Mouse (Mus musculus): ENCODE results near the gene Idh2. TPM values are rescaled to one million over a fixed set of nuclear protein-coding genes. Genes with fewer than 3 reads are reported as not detected.

Gene Idh2
- polyA plus RNA-seq, 1 experiment from 2014 or later, result 658 TPM

DNA sequence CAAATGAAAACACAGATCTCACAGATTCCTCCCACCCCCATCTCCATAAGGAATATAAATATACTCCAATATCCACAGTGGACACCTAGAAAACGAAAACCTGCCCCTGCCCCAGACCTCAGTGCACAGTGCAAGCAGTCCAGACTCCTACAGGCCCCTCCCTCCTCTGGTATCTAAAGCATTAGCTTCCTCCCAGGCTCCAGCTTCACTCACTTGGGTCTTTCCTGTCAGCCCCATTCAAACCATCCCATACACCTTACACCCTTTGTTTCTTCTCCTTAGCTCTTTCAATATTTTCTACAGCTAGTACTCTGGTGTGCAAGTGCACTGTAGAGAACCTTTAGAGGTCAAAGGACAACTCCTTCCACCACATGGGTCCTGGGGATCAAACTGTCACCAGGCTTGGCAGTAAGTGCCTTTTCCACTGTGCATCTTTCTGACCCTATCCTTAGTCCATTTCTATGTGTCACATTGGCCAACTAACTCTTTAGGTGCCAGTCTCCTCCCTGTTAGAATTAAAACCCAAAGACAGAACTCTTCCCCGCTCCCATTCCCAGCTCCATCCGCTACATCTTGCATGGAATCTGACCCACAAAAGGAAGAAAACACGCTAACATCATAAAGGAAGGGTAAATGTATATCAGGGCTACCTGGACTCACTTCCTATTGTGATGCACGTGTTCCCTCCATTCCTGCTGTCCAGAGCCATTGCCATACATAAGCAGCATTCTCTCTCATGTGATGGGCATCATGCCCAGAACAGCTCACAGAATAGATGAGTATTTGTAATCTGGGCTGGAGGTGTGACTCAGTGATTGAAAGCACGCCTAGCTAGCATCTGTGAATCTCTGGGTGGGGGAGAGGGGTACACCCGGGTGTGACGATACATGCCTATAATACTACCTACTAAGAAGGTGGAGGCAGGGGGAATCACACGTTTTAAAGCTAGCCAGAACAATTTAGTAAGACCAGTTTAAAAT lies 3.8 kb downstream of the Idh2 start:
- Histone ChIP-seq H3K4me3 (ENCODE audit: low read length) (no peak overlapping the region), H3K27ac (ENCODE audit: low read depth, low read length) (no peak overlapping the region), H3K9ac (ENCODE audit: low read depth, low read length) (no peak overlapping the region), H3K4me1 (ENCODE audit: control insufficient read depth, insufficient read depth, low read length) (peaks cover 29% of the 10 kb centered on the region), H3K4me2 (replicated peaks; ENCODE audit: low read depth, low read length) (no peak overlapping the region), H3K27me3 (ENCODE audit: control insufficient read depth, insufficient read depth, low read length) (no peaks in the 10 kb centered on the region), H3K9me3 (ENCODE audit: control insufficient read depth, low read length) (peaks cover 3% of the 10 kb centered on the region; the same call in 1 of the 2 replicates), H3K36me3 (ENCODE audit: control insufficient read depth, insufficient read depth, low read length) (peaks cover 16% of the 10 kb centered on the region; the same call in 1 of the 2 replicates)
- no peak for ATAC-seq (ENCODE audit: low FRiP score, low TSS enrichment)
- WGBS, result 83% methylated on average over 9 of the region's 9 CpGs

DNA sequence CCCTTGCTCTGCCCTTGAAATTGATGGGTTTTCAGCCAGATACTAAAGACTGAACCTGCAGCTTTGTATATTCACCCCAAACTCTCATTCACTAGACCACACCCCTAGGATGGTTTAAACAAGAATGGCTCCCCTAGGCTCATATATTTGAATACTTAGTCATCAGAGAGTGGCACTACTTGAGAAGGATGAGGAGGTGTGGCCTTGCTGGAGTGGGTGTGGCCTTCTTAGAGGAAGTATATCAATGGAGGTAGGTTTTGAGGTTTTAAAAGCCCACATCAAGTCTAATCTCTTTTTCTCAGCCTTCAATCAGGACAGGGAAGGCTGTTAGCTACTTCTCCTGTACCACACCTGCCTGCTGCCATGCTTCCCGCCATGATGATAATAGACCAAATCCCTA lies 8.8 kb downstream of the Idh2 start:
- WGBS, result 94% methylated on average over 1 of the region's 1 CpGs
- Histone ChIP-seq H3K4me3 (ENCODE audit: low read length) (no peak overlapping the region), H3K36me3 (ENCODE audit: control insufficient read depth, insufficient read depth, low read length) (peaks cover 28% of the 10 kb centered on the region), H3K27me3 (ENCODE audit: control insufficient read depth, insufficient read depth, low read length) (no peaks in the 10 kb centered on the region), H3K4me1 (ENCODE audit: control insufficient read depth, insufficient read depth, low read length) (no peaks in the 10 kb centered on the region), H3K27ac (ENCODE audit: low read depth, low read length) (no peak overlapping the region), H3K9me3 (ENCODE audit: control insufficient read depth, low read length) (peaks cover 3% of the 10 kb centered on the region; the same call in 1 of the 2 replicates), H3K9ac (ENCODE audit: low read depth, low read length) (no peak overlapping the region), H3K4me2 (replicated peaks; ENCODE audit: low read depth, low read length) (no peak overlapping the region)
- no peak for ATAC-seq (ENCODE audit: low FRiP score, low TSS enrichment)

DNA sequence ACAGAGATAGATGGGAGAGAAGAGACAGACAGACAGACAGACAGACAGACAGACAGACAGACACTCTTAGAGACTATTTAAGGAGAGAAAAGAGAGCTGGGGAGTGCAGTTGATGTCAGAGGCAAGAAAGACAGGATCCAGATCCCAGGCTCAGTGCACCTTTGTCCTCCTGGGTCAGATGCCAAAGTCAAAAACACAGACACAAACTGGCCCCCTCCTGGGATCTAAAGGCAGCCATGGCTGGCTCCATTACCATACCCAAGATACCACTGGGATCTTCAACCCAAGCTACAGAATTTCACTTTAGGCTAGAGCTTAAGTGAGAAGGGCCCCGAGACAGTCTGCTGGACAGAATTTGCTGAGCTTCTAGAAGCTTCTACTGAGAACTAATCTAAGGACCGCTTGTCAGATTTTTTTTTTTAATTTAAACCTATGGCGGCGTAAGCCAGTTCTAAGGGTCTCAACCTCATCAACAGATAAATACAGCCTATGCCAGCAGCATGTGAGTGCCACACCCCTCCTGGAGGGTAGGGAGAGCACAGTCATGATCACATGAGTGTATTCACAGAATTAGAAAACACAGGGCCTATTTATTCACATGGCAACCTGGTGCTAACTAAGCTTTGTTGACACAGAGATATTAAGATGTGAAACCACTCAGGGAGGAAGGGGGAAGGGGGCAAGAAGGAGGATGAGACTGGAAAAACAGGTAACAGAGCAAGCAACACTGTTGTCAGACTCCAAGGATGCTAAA lies 9.4 kb downstream of the Idh2 start:
- Histone ChIP-seq H3K4me2 (replicated peaks; ENCODE audit: low read depth, low read length) (no peak overlapping the region), H3K9me3 (ENCODE audit: control insufficient read depth, low read length) (peaks cover 3% of the 10 kb centered on the region; the same call in 1 of the 2 replicates), H3K27ac (ENCODE audit: low read depth, low read length) (no peak overlapping the region), H3K27me3 (ENCODE audit: control insufficient read depth, insufficient read depth, low read length) (no peaks in the 10 kb centered on the region), H3K4me1 (ENCODE audit: control insufficient read depth, insufficient read depth, low read length) (no peaks in the 10 kb centered on the region), H3K36me3 (ENCODE audit: control insufficient read depth, insufficient read depth, low read length) (peaks cover 34% of the 10 kb centered on the region), H3K9ac (ENCODE audit: low read depth, low read length) (no peak overlapping the region), H3K4me3 (ENCODE audit: low read length) (no peak overlapping the region)
- no peak for ATAC-seq (ENCODE audit: low FRiP score, low TSS enrichment)
- WGBS, result 93% methylated on average over 4 of the region's 4 CpGs

DNA sequence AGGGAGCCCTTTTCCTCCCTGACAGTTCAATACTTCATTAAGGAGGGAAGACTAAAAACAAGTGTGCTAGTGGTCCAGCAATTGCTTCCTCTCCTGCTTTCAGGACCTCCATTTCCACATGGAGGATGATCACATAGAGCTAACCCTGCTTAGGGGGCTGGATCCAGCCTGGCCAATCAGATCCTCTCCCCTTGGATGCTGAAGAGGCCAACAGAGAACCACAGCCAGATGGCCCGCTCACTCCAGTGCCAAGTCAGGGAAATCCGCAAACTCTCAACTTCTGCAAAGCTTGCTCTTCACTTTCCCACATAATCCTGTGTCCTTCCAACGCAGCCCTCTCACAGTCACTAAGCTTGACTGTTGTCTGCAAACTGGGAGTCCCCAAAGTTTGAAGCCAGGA lies 11.9 kb downstream of the Idh2 start:
- Histone ChIP-seq H3K4me2 (replicated peaks; ENCODE audit: low read depth, low read length) (no peak overlapping the region), H3K4me3 (ENCODE audit: low read length) (no peak overlapping the region), H3K9me3 (ENCODE audit: control insufficient read depth, low read length) (peaks cover 3% of the 10 kb centered on the region; the same call in 1 of the 2 replicates), H3K4me1 (ENCODE audit: control insufficient read depth, insufficient read depth, low read length) (no peaks in the 10 kb centered on the region), H3K27ac (ENCODE audit: low read depth, low read length) (no peak overlapping the region), H3K9ac (ENCODE audit: low read depth, low read length) (no peak overlapping the region), H3K27me3 (ENCODE audit: control insufficient read depth, insufficient read depth, low read length) (no peaks in the 10 kb centered on the region), H3K36me3 (ENCODE audit: control insufficient read depth, insufficient read depth, low read length) (peaks cover 46% of the 10 kb centered on the region)
- ATAC-seq (ENCODE audit: low FRiP score, low TSS enrichment), result no peak
- WGBS, result 90% methylated on average over 3 of the region's 3 CpGs

DNA sequence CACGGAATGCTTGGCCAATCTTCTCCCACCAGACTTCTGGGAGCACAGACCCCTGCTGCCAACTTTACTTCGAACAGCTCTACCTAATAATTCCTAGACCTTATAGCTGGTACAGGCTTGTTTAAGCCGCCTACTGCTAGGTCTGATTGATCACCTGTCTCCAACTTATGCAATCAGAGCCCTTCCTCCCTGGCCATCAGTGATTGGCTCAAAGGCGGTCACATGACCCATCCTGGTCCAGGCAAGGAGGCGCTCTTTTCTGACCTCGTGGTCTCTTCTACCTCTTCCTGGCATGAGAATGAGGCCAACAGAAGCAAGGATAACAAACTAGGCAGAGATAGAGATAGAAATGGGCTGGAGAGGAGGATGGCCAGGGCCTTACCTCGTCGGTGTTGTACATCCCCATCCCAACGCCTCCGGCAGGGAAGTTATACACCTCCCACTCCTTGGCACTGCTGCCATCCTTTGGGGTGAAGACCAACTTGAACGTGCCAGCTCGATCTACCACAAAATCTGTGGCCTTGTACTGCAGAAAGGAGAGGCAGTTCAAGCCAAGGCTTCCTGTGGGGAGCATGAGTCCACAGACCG lies 16.7 kb downstream of the Idh2 start:
- H3K9ac ChIP-seq (ENCODE audit: low read depth, low read length), result no peak overlapping the region
- H3K27ac ChIP-seq (ENCODE audit: low read depth, low read length), result no peak overlapping the region
- H3K27me3 ChIP-seq (ENCODE audit: control insufficient read depth, insufficient read depth, low read length), result no peaks in the 10 kb centered on the region
- H3K4me1 ChIP-seq (ENCODE audit: control insufficient read depth, insufficient read depth, low read length), result no peaks in the 10 kb centered on the region
- H3K4me3 ChIP-seq (ENCODE audit: low read length), result no peak overlapping the region
- H3K4me2 ChIP-seq (replicated peaks; ENCODE audit: low read depth, low read length), result no peak overlapping the region
- no peak for ATAC-seq (ENCODE audit: low FRiP score, low TSS enrichment)
- 93% methylated on average over 13 of the region's 13 CpGs for WGBS
- H3K36me3 ChIP-seq (ENCODE audit: control insufficient read depth, insufficient read depth, low read length), result peaks cover 94% of the 10 kb centered on the region
- H3K9me3 ChIP-seq (ENCODE audit: control insufficient read depth, low read length), result no peaks in the 10 kb centered on the region

DNA sequence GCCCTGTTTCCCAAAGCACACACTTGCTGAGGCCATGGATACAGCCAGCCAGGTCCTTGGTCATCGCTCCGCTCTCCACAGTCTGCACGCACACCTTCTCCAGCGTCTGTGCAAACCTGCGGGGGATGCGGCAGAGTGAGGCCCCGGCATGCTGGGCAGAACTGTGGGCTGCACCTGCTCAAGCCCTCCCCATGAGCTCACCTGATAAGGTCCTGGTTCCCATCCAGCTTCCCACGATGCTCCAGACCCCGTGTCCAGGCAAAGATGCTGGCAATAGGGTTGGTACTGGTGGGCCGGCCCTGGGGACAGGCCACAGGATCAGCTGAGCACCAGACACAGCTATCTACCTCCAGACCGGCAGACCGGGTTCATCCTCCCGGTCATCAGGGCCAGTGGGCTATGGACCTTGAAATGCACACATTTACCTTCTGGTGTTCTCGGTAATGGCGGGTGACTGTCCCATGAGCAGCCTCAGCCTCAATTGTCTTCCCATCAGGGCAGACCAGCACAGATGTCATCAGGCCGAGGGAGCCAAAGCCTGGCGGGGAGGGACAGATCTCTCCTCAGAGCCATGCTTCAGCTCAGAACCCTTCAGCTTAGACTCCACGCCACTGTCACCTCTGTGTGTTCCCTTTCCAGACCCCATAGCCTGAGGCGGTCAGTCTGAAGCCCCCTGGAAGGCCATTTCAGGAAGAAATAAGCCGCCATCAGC lies 19.4 kb downstream of the Idh2 start:
- H3K27me3 ChIP-seq (ENCODE audit: control insufficient read depth, insufficient read depth, low read length), result no peaks in the 10 kb centered on the region
- ATAC-seq (ENCODE audit: low FRiP score, low TSS enrichment), result no peak
- H3K36me3 ChIP-seq (ENCODE audit: control insufficient read depth, insufficient read depth, low read length), result peaks cover 98% of the 10 kb centered on the region
- H3K9me3 ChIP-seq (ENCODE audit: control insufficient read depth, low read length), result no peaks in the 10 kb centered on the region
- H3K4me1 ChIP-seq (ENCODE audit: control insufficient read depth, insufficient read depth, low read length), result peaks cover 4% of the 10 kb centered on the region; the same call in 1 of the 2 replicates
- H3K4me2 ChIP-seq (replicated peaks; ENCODE audit: low read depth, low read length), result no peak overlapping the region
- no peak overlapping the region for H3K4me3 ChIP-seq (ENCODE audit: low read length)
- H3K27ac ChIP-seq (ENCODE audit: low read depth, low read length), result no peak overlapping the region
- no peak overlapping the region for H3K9ac ChIP-seq (ENCODE audit: low read depth, low read length)
- WGBS, result 91% methylated on average over 20 of the region's 20 CpGs

DNA sequence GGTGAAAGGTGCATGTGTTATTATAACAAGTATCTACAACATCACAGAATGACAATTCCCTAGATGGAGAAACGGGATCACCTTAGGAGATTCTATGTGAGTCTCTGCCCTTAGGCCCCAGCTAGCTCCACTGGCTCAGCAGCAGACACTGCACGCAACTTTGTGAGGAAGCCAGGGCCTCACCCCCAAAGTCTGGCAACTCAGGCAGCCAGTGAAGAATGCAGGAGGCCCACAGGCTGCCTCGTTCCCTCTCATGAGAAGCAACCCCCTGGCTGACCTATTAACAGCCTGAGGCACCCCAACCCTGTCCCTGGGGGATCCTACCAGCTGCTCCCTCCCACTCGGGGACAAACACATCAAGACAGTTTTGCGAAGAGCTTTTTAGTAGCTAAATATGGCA lies 20.7 kb downstream of the Idh2 start:
- Histone ChIP-seq H3K9ac (ENCODE audit: low read depth, low read length) (no peak overlapping the region), H3K27me3 (ENCODE audit: control insufficient read depth, insufficient read depth, low read length) (no peaks in the 10 kb centered on the region), H3K9me3 (ENCODE audit: control insufficient read depth, low read length) (no peaks in the 10 kb centered on the region), H3K27ac (ENCODE audit: low read depth, low read length) (no peak overlapping the region), H3K4me2 (replicated peaks; ENCODE audit: low read depth, low read length) (no peak overlapping the region), H3K36me3 (ENCODE audit: control insufficient read depth, insufficient read depth, low read length) (peaks cover 94% of the 10 kb centered on the region), H3K4me1 (ENCODE audit: control insufficient read depth, insufficient read depth, low read length) (peaks cover 4% of the 10 kb centered on the region; the same call in 1 of the 2 replicates), H3K4me3 (ENCODE audit: low read length) (no peak overlapping the region)
- WGBS, result 80% methylated on average over 5 of the region's 5 CpGs
- no peak for ATAC-seq (ENCODE audit: low FRiP score, low TSS enrichment)

DNA sequence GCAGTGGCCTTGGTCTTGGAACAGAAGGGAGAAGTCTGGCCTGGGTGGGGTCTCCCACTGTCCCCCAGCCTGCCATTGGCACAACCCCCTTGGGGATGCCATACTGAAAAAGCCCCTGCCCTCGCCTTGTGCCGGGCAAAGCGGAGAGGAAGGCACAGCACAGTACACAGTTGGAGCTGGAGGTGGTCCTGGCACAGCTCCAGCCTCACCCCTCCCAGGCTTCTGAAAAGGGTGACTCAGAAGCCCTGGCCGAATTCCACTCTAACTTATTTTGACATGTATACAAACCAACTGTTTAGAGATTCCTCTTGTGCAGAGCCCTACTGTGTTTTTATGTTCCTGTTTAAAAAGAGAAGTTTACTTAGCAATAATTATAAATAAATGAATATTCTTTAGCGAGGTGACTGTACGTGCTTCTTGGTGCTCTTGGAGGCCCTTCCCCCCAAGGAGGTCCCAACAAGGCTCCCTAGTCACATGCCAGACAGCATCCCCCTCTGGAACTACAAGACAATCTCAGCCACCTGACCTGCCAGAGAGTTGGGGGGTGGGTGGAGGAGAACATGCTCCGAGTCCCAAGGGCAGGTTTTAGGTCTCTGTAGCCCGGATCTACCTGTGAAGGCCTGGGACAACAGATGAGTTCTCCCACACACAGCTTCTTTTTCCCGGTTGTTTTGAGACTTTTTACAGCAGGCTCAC lies 22.7 kb downstream of the Idh2 start:
- H3K4me2 ChIP-seq (replicated peaks; ENCODE audit: low read depth, low read length), result no peak overlapping the region
- no peak overlapping the region for H3K9ac ChIP-seq (ENCODE audit: low read depth, low read length)
- ATAC-seq (ENCODE audit: low FRiP score, low TSS enrichment), result no peak
- peaks cover 4% of the 10 kb centered on the region; the same call in 1 of the 2 replicates for H3K4me1 ChIP-seq (ENCODE audit: control insufficient read depth, insufficient read depth, low read length)
- no peaks in the 10 kb centered on the region for H3K9me3 ChIP-seq (ENCODE audit: control insufficient read depth, low read length)
- WGBS, result 77% methylated on average over 9 of the region's 9 CpGs
- H3K4me3 ChIP-seq (ENCODE audit: low read length), result no peak overlapping the region
- H3K27me3 ChIP-seq (ENCODE audit: control insufficient read depth, insufficient read depth, low read length), result no peaks in the 10 kb centered on the region
- no peak overlapping the region for H3K27ac ChIP-seq (ENCODE audit: low read depth, low read length)
- H3K36me3 ChIP-seq (ENCODE audit: control insufficient read depth, insufficient read depth, low read length), result peaks cover 92% of the 10 kb centered on the region

All from kidney, embryonic 14.5 days (tissue).